Mouse (Mus musculus) C2C12 (cell line): Measurements from ENCODE around the gene Fh1. TPM values are rescaled to one million over a fixed set of nuclear protein-coding genes. Genes with fewer than 3 reads are reported as not detected.

Source experiments
- H3K27me3 ChIP-seq: one replicate; pipeline ENCODE4 v1.6.1; 2011; ENCODE audit not compliant: control insufficient read depth, insufficient read depth, insufficient read length
- H3K36me3 ChIP-seq: one replicate; pipeline ENCODE4 v1.6.1; 2011; ENCODE audit not compliant: control insufficient read depth, insufficient read depth
- H3K4me3 ChIP-seq: one replicate; pipeline ENCODE4 v1.5.1; 2011; ENCODE audit warnings: mild to moderate bottlenecking, control low read depth; ENCODE audit not compliant: poor library complexity, insufficient read depth, severe bottlenecking
- H3K79me2 ChIP-seq: one replicate; pipeline ENCODE4 v1.6.1; 2011; ENCODE audit not compliant: control insufficient read depth, insufficient read depth
- H3K79me3 ChIP-seq: one replicate; pipeline ENCODE4 v1.6.1; 2011; ENCODE audit warnings: low read depth, control low read depth
- H3ac ChIP-seq: one replicate; pipeline ENCODE3; 2011; ENCODE audit warnings: low read depth; ENCODE audit not compliant: control insufficient read depth, insufficient read length
- CEBPB ChIP-seq: IDR thresholded peaks from one replicate; pipeline ENCODE4 v1.6.1; 2011; ENCODE audit warnings: low read depth, mild to moderate bottlenecking, control low read depth, moderate library complexity
- CTCF ChIP-seq: IDR thresholded peaks from one replicate; pipeline ENCODE4 v1.5.1; 2011; ENCODE audit not compliant: control insufficient read depth, insufficient read depth, insufficient read length
- FOSL1 ChIP-seq: IDR thresholded peaks from one replicate; pipeline ENCODE4 v1.8.0; 2011; ENCODE audit warnings: mild to moderate bottlenecking, low read length; ENCODE audit not compliant: poor library complexity, insufficient read depth, severe bottlenecking
- MAX ChIP-seq: IDR thresholded peaks from one replicate; pipeline ENCODE4 v1.6.1; 2011; ENCODE audit warnings: mild to moderate bottlenecking, control low read depth
- MYOD1 ChIP-seq: IDR thresholded peaks from one replicate; pipeline ENCODE4 v1.6.1; 2011; ENCODE audit warnings: low read depth; ENCODE audit not compliant: control insufficient read depth, insufficient read length
- MYOG ChIP-seq: IDR thresholded peaks from one replicate; pipeline ENCODE4 v1.6.1; 2011; ENCODE audit not compliant: control insufficient read depth, insufficient read length; ENCODE audit errors: extremely low read depth
- USF1 ChIP-seq: IDR thresholded peaks from one replicate; pipeline ENCODE4 v1.6.1; 2011; ENCODE audit warnings: low read depth, mild to moderate bottlenecking, control low read depth, moderate library complexity
- polyA plus RNA-seq: library from polyadenylated mRNA; unstranded; fragments of >200 nt; fragmentation: generic; extraction: Trizol; gene quantifications from one replicate; pipeline ENCODE4 v1.2.1, GENCODE M21; 2012; ENCODE audit warnings: missing spikeins

Fh1 gene
- polyA plus RNA-seq, 1 experiment: 107 TPM

- H3K79me2 ChIP-seq: no peaks in the 10 kb centered on the region
- H3K79me3 ChIP-seq: no peaks in the 10 kb centered on the region
- no peaks in the 10 kb centered on the region for H3K27me3 ChIP-seq
- H3ac ChIP-seq: no peak overlapping the region
- TF ChIP-seq MYOG (no peak), USF1 (no peak), CEBPB (no peak), MAX (no peak)
- H3K36me3 ChIP-seq: no peaks in the 10 kb centered on the region
- no peak overlapping the region for H3K4me3 ChIP-seq
Measured at GRCm38 (mm10) chr1:175579598-175580235, 45.7 kb downstream of the Fh1 start.

DNA sequence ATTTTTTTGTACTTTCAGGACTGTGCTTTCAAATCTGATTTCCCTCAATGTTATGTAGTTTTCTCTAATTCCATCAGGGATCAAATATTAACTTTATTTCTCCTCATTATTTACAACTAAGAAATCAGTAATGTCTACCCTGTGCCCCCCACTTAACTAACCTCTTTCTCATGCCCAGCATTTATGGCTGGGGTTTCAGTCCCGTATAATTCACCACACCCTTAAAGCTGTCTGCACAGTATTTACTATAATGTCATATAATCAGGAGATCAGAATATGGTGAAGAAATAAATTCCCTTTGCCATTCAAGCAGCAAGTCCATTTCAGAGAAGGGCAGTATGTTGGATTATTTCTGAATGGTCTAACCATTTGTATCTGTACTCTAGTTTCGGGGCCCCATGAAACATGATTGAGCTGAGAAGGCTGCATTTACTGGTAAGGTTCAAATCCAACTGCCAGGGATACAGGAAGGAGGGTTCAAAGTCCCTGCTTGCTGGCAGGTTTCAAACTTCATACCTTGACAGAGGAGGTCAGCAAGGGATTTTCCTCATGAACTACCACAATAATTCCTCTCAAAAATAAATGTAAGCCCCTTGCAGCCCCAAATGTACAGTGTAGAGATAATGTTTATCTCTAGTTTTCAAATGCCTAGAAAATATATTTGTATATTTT lies 46.9 kb downstream of the Fh1 start:
- no peaks in the 10 kb centered on the region for H3K27me3 ChIP-seq
- H3ac ChIP-seq: no peak overlapping the region
- TF ChIP-seq MYOD1 (no peak), CTCF (no peak), CEBPB (no peak)
- H3K79me2 ChIP-seq: no peaks in the 10 kb centered on the region
- no peaks in the 10 kb centered on the region for H3K79me3 ChIP-seq
- H3K36me3 ChIP-seq: no peaks in the 10 kb centered on the region
- H3K4me3 ChIP-seq: no peak overlapping the region

- TF ChIP-seq USF1: no peak
- TF ChIP-seq CEBPB: no peak
- TF ChIP-seq MYOG: no peak
- no peak for TF ChIP-seq MAX
- no peak for TF ChIP-seq MYOD1
- Histone ChIP-seq H3K27me3 (no peaks in the 10 kb centered on the region), H3K4me3 (no peak overlapping the region), H3K36me3 (no peaks in the 10 kb centered on the region), H3K79me3 (no peaks in the 10 kb centered on the region), H3K79me2 (no peaks in the 10 kb centered on the region), H3ac (no peak overlapping the region)
Measured at GRCm38 (mm10) chr1:175574129-175574528, 51.3 kb downstream of the Fh1 start.

- H3K4me3 ChIP-seq: no peak overlapping the region
- no peaks in the 10 kb centered on the region for H3K79me2 ChIP-seq
- H3K36me3 ChIP-seq: no peaks in the 10 kb centered on the region
- TF ChIP-seq CEBPB: no peak
- no peak for TF ChIP-seq FOSL1
- TF ChIP-seq CTCF: no peak
- no peak for TF ChIP-seq MYOG
- no peak for TF ChIP-seq USF1
- no peak for TF ChIP-seq MYOD1
- no peaks in the 10 kb centered on the region for H3K79me3 ChIP-seq
- no peaks in the 10 kb centered on the region for H3K27me3 ChIP-seq
- H3ac ChIP-seq: no peak overlapping the region
Measured at GRCm38 (mm10) chr1:175565579-175566103, 59.8 kb downstream of the Fh1 start.

GRCm38 (mm10) chr1:175564321-175564720 lies 61.1 kb downstream of the Fh1 start:
- Histone ChIP-seq H3K27me3 (no peaks in the 10 kb centered on the region), H3K79me2 (no peaks in the 10 kb centered on the region), H3K36me3 (no peaks in the 10 kb centered on the region), H3K4me3 (no peak overlapping the region), H3K79me3 (no peaks in the 10 kb centered on the region), H3ac (no peak overlapping the region)
- no peak for TF ChIP-seq CTCF
- no peak for TF ChIP-seq USF1
- TF ChIP-seq MYOD1: no peak
- no peak for TF ChIP-seq MYOG
- no peak for TF ChIP-seq FOSL1
- no peak for TF ChIP-seq CEBPB
- TF ChIP-seq MAX: no peak

GRCm38 (mm10) chr1:175562379-175562778 lies 63.1 kb downstream of the Fh1 start:
- no peak for TF ChIP-seq MYOG
- no peak for TF ChIP-seq MYOD1
- no peak for TF ChIP-seq FOSL1
- no peak for TF ChIP-seq CEBPB
- TF ChIP-seq MAX: no peak
- TF ChIP-seq CTCF: no peak
- TF ChIP-seq USF1: no peak
- no peaks in the 10 kb centered on the region for H3K79me3 ChIP-seq
- H3K36me3 ChIP-seq: no peaks in the 10 kb centered on the region
- no peak overlapping the region for H3K4me3 ChIP-seq
- no peak overlapping the region for H3ac ChIP-seq
- H3K79me2 ChIP-seq: no peaks in the 10 kb centered on the region
- no peaks in the 10 kb centered on the region for H3K27me3 ChIP-seq
